Mouse (Mus musculus): ENCODE measurements around the gene Myh8.

Myh8 gene

DNA sequence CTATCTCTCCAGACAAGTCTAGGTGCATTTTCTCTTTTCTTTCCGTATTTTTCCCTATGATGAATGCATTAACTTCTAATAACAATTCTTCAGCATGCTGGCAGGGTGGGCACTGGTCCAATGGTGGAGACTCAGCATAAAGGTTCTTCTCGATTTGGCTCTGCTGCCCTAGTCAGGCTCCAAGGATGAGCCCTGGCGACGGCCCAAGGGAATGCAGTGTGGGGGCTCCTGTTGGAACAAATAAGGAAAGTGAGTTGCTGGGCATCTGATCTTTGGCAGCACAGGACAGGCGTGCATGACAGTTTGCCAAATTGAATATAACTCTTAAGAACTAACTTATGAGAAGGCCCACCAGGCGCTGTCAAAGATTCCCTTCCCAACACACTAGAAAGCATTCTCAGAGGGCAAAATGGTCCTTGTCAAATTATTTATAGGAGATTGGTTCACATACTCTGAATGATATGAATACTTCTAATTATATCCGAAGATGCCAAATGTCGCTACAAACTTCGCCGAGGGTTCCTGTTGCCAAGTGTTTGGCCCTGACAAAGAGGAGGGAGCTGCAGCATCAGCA, at the start of gene Myh8:
TSS of gene Myh8 (plus strand) at position 524 of the 574 bp plus-strand sequence.
- DNase-seq (ENCODE audit: low read depth, low spot score): no peak

GRCm38 (mm10) chr11:67228731-67229130, 48.2 kb upstream of the Myh8 start:
- DNase-seq (ENCODE audit: low read depth, low spot score): no peak

- DNase-seq (ENCODE audit: low read depth, low spot score): no peak
These were observed 47.8 kb upstream of the Myh8 start for GRCm38 (mm10) chr11:67229166-67229565.

- no peak for DNase-seq (ENCODE audit: low read depth, low spot score)
These were observed 47.0 kb upstream of the Myh8 start for GRCm38 (mm10) chr11:67229946-67230345.

DNA sequence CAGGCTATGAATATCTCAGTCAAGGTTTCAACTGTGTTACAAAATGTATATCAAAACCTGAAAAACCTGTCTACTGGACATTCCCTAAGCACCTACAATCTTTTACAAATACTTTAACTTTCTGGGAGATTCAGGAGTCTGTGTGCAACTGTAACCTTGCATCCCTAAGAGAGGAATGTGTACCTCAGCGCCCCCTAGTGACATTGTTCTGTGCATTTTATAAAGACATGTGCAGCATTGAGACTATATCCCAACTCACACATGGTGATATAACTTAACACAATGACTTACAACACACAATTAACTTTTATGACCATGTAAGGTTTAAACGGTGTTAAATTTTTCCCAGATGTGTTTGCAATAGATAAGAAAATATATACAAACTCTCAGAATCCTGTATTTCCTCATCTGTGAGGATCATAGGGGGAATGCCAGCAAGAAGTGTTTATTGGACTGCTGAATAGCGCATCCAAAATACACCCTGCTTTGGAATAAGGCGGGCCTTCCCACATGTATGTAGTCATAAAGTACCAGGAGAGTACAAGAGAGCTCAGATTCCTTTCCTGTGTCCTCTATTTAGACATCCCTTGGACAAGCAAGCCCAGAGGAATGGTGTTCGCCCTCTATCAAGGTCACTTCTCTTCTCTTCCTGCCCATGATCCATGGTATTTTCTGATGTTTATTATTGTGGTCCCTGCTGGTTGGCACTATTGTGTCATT, 41.1 kb upstream of the Myh8 start:
- peak; percentile 75 for DNase-seq (ENCODE audit: low read depth, low spot score)

- no peak for DNase-seq (ENCODE audit: low read depth, low spot score)
These were observed 40.1 kb upstream of the Myh8 start for GRCm38 (mm10) chr11:67236799-67237198.

- no peak for DNase-seq (ENCODE audit: low read depth, low spot score)
These were observed 39.3 kb upstream of the Myh8 start, which contains the start of gene Myh4 for GRCm38 (mm10) chr11:67237481-67238079. Gene Myh4 (plus strand): TSS chr11:67238029.

- DNase-seq (ENCODE audit: low read depth, low spot score): no peak
These were observed 35.9 kb upstream of the Myh8 start for GRCm38 (mm10) chr11:67241051-67241450.

DNA sequence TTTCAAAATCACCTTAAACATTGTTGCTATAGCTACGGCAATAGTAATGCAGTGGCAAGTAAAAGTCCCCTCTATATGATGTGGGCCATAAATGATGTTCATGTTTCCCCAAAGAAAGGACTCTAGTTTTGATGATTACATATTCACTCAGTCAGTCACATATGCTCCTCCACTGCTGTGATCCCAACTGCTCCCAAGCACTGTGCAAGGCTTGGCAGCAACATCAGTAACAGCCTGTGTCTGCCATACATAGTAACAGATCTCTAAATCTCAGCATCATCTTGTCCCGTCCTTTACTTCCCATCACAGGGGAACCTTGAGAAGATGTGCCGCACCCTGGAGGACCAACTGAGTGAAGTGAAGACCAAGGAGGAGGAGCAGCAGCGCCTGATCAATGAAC, 23.2 kb upstream of the Myh8 start:
- no peak for DNase-seq (ENCODE audit: low read depth, low spot score)

- no peak for DNase-seq (ENCODE audit: low read depth, low spot score)
These were observed 19.9 kb upstream of the Myh8 start for GRCm38 (mm10) chr11:67257048-67257447.

DNA sequence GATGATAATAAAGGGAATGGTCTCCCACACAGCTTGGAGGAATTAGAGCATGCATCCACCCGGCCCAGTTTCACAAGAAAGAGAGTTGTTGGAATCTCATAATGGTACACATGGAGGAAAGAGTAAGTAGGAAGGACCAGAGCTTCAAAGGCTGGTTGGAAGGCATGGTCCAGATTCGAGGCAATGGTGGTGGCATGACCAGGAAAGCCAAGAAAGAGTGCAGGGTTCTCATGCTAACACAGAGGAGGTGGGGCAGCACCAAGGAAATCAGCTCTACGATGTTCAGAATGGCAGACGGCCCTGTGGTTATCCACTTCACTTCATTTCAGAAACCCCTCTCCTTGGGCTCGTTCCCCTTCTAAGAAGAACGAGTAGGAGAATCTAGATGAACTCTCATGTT, 16.0 kb upstream of the Myh8 start:
- DNase-seq (ENCODE audit: low read depth, low spot score): no peak

DNA sequence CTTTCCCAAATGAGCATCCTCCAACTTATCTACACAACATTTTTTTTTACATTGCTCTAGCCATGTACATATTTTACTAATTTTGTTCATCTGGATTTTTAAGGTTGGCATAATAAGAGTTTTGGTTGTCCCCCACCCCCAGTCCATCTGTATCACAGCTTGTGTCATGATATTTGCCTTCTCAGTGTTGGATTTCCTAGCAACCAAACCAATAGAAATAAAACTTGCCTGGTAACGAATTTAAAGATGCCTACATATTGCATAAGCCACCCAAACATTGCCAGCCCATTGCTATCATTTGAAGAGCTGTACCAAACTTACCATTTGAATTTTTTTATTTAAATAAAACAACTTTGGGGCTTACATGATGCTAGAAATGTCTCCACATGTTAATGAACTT, 16.5 kb downstream of the Myh8 start:
- no peak for DNase-seq (ENCODE audit: low read depth, low spot score)

GRCm38 (mm10) chr11:67313733-67314452, 37.0 kb downstream of the Myh8 start:
- DNase-seq (ENCODE audit: low read depth, low spot score): no peak

DNA sequence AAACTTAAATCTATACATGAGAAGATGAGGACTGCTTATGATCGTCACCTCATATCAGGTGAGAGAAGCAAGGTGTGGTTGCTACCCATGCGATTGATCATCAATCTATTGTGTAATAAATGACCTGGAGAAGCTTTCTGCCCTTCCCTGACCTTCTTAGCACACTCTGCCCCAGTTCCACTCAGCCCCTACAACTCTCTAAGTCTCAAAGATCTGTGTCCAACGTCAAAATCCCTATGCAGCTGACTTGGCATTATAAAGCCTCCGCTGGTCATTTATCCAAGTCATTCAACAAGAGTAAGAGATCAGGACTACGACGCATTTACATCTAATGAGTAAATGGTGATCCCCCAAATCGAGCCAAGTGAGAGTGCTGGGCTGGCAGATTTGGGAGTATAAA, 44.4 kb downstream of the Myh8 start, which contains the start of gene Myh13:
TSS of gene Myh13 (plus strand) at position 301 of the 400 bp plus-strand sequence.
- no peak for DNase-seq (ENCODE audit: low read depth, low spot score)

DNA sequence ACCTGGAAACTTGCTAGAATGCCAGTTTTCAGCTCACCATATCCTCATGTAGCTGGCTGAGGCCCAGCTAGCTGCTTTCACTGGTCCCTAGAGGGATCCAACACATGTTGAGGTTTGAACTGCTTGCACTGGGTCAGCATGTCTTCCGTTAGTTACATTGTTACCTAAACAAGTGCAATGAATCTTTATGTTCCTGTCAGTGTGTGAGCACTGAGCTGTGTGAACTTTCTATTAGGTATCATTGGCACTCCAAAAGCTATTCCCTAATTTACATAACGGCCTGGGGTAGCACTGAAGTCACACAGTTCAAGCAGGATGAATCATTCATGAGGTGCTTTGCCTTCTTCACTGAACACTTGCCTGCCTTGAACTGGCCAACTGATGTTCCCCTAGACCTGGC, 49.6 kb downstream of the Myh8 start:
- DNase-seq (ENCODE audit: low read depth, low spot score): no peak

DNA sequence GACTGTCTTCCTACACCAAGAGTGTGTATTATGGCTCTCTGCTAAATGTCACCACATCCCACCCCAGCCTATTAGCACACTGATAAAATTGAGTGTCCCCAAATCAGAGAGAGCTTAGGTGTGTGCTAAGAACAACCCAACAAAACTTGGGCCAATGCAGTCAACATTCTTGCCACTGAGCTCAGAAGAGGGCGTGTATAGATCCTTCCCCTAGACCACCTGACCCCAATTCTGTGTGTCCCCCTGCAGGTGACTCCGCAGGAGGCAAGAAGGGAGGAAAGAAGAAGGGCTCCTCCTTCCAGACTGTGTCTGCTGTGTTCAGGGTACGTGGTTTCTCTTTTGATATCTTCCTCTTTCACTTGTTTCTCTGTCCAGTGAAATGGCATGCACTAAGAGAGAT, 67.6 kb downstream of the Myh8 start:
- peak; percentile 63 for DNase-seq (ENCODE audit: low read depth, low spot score)

DNA sequence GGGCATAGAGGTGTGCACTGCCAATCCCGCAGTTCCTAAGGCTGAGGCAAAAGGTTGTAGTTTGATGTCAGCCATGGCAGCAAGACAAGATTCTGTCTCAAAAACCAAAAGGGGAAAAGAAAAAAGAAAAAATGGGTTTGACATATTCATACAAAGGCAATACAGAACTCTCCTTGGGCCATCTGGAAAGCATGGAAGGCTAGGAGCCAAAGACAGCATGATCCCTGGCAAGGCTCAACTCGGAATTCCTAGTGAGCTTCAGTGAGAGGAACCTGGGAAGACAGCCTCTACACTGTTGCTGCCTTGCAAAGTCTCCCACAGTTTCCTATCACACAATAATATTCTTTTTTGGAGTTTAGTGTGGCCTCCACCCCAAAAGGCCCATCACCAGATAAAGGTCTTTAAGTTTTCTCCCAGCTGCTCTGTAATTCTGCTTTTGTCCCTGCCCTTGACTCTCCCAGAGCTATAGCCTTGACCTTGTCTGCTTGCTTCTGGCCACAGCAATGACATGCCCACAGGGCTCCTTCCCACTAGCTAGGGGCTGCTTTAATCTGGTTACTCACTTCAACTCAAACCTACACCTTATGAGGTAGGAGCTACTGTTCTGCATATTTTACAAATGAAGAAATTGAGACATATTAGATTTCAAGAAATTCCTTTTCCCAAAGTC, 68.4 kb downstream of the Myh8 start:
- DNase-seq (ENCODE audit: low read depth, low spot score): peak; percentile 88

GRCm38 (mm10) chr11:67345856-67346236, 68.9 kb downstream of the Myh8 start:
- peak; percentile 93 for DNase-seq (ENCODE audit: low read depth, low spot score)

GRCm38 (mm10) chr11:67350153-67350768, 73.3 kb downstream of the Myh8 start:
- peak; percentile 86 for DNase-seq (ENCODE audit: low read depth, low spot score)

DNA sequence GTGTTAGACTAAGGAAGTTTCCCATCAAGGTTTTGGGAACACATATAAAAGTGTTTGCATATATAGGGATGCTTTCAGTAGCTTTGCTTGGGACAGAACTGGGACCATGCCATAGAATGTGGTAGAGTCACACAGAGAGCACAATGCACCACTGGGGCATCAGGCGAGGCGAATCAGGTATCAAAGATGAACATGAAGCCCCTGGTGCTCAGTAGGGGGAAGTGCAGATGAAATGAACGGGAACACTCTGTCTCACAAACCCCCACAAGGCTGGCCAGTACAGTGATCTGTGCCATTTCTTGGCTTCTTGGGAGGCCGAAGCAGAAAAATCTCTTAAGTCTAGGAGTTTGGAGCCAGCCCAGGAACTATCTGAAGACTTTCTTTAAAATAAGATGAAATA, 76.1 kb downstream of the Myh8 start:
- peak; percentile 51 for DNase-seq (ENCODE audit: low read depth, low spot score)

GRCm38 (mm10) chr11:67358031-67358430, 81.1 kb downstream of the Myh8 start:
- DNase-seq (ENCODE audit: low read depth, low spot score): no peak
